Mouse (Mus musculus): Measurements from ENCODE around the gene Dusp14.

Gene Dusp14

DNA sequence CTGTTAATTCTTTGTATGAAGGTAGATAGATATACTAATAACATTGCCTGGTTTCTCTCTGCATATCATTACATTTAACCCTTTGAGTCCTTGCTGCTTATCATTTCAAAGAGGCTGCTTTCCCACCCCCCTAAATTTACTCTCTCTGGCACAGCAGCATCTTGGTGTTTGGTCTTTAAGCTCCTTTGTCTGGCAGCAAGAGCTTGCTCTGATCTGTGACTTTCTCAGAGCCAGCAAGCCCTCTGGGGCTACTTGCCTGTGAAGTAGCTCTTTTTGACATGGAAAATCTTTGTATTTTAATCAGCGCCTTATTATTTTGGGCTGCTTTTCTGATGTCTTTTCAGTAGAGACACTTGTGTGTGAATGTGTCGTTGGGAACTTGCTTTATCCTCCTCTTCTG is 57.5 kb downstream of the Dusp14 start:
- no peak for DNase-seq

DNA sequence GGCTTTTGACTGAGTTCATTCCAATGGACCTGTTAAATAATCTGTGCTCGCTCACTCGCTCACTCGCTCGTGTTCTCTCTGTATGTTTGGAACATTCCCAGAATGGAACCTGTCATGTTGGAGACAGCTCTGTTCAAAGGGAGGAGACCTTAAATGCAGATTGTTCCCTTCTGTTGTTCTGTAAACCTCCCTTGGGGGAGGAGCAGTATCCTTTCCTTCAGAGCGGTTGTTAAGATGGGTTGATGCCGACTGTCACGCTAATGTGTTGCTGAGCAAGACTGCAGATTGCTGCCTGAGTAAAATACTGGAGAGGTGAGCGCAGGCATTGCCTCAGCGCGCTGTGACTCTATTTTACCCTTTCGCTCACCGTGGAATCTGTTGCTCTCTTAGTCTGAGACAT is 58.0 kb downstream of the Dusp14 start:
- DNase-seq: no peak

DNA sequence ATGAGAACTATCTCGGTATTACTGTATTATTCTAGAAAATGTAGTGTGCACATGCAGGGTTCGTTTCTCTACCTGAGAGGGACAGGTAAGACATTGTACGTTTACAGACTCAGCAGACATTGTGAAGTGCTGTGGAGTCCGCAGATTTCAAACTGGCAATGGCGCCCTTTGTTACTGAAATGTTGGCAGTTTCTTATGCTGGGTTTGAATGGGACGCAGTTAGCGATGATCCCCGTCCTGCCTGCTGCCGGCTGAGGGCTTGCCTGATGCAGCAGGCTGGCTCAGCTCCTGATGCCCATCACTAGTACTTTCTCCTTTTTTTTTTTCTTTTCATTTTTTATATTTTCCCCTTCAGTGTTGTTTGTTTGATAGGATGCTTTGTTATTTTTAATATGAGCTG is 58.6 kb downstream of the Dusp14 start:
- DNase-seq: no peak

DNA sequence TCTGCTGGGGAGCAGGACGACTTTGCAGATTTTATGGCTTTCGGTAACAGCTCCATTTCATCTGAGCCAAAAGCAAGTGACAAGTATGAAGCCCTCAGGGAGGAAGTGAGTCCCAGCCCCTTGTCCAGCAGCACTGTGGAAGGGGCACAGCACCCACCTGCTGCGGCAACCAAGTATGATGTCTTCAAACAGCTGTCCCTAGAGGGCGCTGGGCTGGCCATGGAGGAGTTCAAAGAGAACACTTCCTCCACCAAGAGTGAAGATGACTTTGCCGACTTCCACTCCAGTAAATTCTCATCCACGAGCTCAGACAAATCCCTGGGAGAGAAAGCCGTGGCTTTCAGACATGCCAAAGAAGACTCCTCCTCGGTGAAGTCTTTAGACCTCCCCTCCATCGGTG is 60.1 kb downstream of the Dusp14 start:
- peak; percentile 27 for DNase-seq

DNA sequence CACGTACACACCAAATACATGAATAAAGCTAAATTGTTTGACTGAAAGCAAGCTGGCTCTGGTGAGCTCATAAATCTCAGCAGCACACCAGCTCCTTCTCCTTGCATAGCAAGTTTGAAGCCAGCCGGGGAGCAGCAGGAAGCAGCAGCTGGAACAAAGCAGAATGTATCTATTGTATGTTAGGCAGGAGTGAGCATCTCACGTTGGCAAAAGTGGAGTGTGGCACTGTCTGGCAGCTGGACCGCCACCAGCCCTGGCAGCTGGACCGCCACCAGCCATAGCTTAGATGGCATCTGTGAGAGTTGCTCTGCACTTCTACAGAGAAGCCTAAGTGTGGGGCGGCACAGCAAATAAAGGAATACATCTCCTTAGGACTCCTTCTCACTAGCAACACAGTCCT is 65.1 kb downstream of the Dusp14 start:
- DNase-seq: no peak

DNA sequence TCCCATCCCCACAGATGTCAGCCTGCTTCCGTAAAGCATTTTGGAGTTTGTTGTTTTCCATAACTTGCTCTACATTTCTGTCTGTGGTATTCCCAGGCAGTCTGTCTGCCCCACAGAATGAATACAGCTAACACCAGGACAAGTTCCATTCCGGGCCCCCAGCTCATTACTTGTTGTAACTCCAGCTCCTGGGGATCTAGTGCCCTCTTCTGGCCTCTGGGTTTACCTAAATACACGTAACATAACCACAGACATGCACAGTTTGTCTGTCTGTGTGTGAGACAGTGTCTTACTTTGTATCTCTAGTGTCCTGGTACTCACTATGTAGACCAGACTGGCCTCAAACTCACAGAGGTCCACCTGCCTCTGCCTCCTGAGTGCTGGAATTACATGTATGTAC is 67.8 kb downstream of the Dusp14 start:
- DNase-seq: no peak

DNA sequence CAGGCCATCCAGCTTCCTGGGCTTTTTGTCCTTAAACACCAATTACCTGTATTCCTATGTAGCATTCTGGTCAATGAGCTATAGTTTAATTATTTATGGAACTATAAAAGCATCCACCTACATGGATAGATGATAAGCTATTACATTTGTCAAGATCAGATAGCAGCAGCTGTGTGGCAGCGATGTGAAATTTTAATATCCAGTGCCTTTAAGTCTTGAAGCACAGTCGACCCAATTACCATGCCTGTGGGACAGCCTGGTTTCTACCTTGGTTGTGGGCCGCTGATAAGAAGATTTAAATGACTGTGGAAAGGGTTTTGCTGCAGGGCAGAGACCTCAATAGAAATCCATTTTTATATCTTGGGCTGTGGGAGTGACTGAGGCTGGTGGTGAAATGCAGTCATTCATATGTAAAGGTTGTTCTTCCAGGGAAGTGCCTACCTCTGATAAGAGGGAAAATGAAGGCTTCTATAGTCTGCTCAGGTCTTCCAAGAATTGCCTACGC is 69.6 kb downstream of the Dusp14 start:
- no peak for DNase-seq

DNA sequence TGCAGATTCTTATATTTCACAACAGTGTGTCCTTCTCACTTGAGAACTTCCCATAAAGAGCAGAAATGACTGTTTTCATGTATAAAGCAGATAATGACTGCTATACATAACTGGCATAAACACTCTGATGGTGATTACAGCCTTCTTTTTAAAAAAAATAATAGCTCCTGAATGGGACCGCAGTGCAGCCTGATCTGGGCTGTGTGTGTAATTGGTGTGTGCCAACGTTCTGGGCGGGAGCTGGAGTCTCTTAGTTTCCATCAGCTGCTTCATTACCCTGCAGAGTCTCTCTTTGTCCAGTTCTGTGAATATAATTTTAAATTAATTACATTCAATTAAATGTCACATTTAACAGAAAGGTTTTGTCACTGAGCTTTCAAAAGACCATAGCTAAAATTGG is 70.1 kb downstream of the Dusp14 start:
- DNase-seq: no peak

Measured in thymus, postnatal 14 days (tissue).